Mouse (Mus musculus): Measurements from ENCODE around the gene Ticrr. TPM values are rescaled to one million over a fixed set of nuclear protein-coding genes. Genes with fewer than 3 reads are reported as not detected.

Gene Ticrr
- polyA plus RNA-seq, 1 experiment from 2014 or later, result 20.8 TPM

DNA sequence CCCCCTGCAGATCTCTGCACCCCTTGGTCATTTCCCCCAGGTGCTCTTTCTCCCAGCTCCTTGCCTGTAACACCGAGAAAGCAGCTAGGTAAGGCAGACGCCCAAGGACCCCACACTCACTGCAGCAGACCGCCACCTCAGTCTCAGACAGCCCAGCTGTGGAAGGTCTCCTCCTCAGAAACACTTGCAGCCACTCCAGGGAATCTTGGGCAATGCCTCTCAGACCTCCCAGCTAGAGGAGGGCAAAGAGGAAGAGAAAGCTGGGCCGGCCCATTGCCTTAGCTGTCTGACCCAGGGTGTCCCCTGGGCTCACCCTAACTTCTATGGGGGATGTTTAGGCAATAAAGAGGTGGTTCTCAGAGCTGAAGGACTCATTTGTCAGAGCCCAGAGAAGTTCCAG is 72.6 kb downstream of the Ticrr start, which contains the start of gene Plin1:
Gene Plin1 (minus strand): TSS at position 282 of the 400 bp plus-strand sequence.
- TF ChIP-seq CTCF (IDR thresholded peaks at IDR 0.05; ENCODE audit: low read depth), result no peak
- 48% methylated on average over 4 of the region's 4 CpGs for WGBS
- no peaks in the 10 kb centered on the region; the same call in 1 of the 2 replicates for H3K27me3 ChIP-seq (ENCODE audit: insufficient read depth, low read length)
- H3K36me3 ChIP-seq (ENCODE audit: insufficient read depth), result no peaks in the 10 kb centered on the region
- no peak for DNase-seq
- no peak within 1 kb of the TSS for H3K9ac ChIP-seq
- no peak for ATAC-seq (ENCODE audit: insufficient read depth)
- H3K4me3 ChIP-seq (ENCODE audit: low read depth, low read length), result no peak within 1 kb of the TSS
- H3K27ac ChIP-seq (ENCODE audit: low read depth), result no peak within 1 kb of the TSS
- no peaks in the 10 kb centered on the region for H3K4me1 ChIP-seq (ENCODE audit: insufficient read depth)
- no peak within 1 kb of the TSS for H3K4me2 ChIP-seq
- no peaks in the 10 kb centered on the region for H3K9me3 ChIP-seq (ENCODE audit: low read depth, low read length)

DNA sequence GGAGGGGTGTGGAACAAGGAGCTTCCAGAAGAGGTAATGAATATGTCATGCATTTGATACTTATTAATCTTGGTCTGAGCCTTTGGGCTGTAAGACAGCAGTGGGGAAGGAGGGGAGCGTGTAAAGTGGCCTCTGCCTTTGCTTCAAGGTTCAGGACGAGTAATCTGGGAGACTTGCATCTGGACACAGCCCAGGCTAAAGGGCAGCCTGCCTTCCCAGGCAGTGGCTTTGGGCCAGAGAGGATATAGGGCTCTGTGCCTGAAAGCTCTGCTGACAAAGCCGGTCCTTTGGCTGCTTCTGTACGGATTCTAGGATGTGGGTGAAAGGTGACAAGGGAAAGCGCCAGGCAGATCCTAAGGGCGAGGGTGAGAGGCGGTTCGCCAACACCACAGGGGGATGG is 74.6 kb downstream of the Ticrr start:
- no peaks in the 10 kb centered on the region; the same call in 1 of the 2 replicates for H3K27me3 ChIP-seq (ENCODE audit: insufficient read depth, low read length)
- WGBS, result 71% methylated on average over 8 of the region's 8 CpGs
- H3K4me2 ChIP-seq, result no peak overlapping the region
- no peak for ATAC-seq (ENCODE audit: insufficient read depth)
- H3K36me3 ChIP-seq (ENCODE audit: insufficient read depth), result no peaks in the 10 kb centered on the region
- no peak overlapping the region for H3K4me3 ChIP-seq (ENCODE audit: low read depth, low read length)
- H3K9me3 ChIP-seq (ENCODE audit: low read depth, low read length), result no peaks in the 10 kb centered on the region
- no peak overlapping the region for H3K9ac ChIP-seq
- H3K27ac ChIP-seq (ENCODE audit: low read depth), result no peak overlapping the region
- no peak for TF ChIP-seq CTCF (IDR thresholded peaks at IDR 0.05; ENCODE audit: low read depth)
- H3K4me1 ChIP-seq (ENCODE audit: insufficient read depth), result no peaks in the 10 kb centered on the region
- no peak for DNase-seq

DNA sequence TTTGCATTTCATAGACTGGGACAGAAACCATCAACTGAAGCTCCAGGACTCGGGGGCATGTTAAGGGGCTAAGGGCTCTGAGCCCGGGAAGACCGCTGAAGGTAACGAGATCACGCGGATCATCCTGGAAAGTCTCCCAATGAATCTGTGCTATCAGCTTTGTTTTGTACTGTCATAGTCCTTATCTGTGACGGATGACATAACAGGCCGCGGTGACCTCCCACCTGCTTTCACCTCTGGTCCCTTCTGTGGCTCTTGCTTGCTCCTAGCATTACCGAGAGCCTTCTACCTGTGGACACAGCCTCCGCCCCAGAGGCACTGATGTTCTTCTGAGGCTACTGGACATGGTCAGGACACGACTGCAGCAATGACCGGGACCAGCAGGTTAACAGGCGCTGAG is 76.5 kb downstream of the Ticrr start:
- Histone ChIP-seq H3K27me3 (ENCODE audit: insufficient read depth, low read length) (no peaks in the 10 kb centered on the region; the same call in 1 of the 2 replicates), H3K4me3 (ENCODE audit: low read depth, low read length) (no peak overlapping the region), H3K9me3 (ENCODE audit: low read depth, low read length) (no peaks in the 10 kb centered on the region), H3K4me2 (no peak overlapping the region), H3K9ac (no peak overlapping the region), H3K36me3 (ENCODE audit: insufficient read depth) (no peaks in the 10 kb centered on the region), H3K4me1 (ENCODE audit: insufficient read depth) (no peaks in the 10 kb centered on the region), H3K27ac (ENCODE audit: low read depth) (no peak overlapping the region)
- TF ChIP-seq CTCF (IDR thresholded peaks at IDR 0.05; ENCODE audit: low read depth), result no peak
- DNase-seq, result no peak
- no peak for ATAC-seq (ENCODE audit: insufficient read depth)
- 76% methylated on average over 14 of the region's 14 CpGs for WGBS

DNA sequence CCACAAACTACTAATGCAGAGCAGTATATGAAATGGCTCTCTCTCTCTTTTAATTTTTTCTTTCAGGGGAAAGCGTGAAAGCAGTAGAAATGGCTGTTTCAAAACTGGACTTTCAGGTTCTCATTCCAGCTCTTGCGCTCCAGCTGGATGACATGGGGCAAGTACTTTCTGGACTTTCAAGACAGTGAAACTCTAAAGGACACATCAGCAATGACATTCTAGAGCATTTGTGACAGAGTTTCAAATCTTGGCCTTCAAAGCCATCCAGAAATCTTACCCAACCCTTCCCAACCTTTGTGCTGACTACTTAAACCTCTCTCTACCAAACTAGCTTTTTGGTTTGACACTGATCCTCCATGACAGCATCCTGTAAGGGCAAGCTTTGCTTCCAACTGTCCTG is 78.9 kb downstream of the Ticrr start:
- WGBS, result 78% methylated on average over 2 of the region's 2 CpGs
- no peaks in the 10 kb centered on the region for H3K36me3 ChIP-seq (ENCODE audit: insufficient read depth)
- no peak overlapping the region for H3K9ac ChIP-seq
- peaks cover 3% of the 10 kb centered on the region; the same call in 1 of the 2 replicates for H3K4me1 ChIP-seq (ENCODE audit: insufficient read depth)
- no peak overlapping the region for H3K4me2 ChIP-seq
- no peaks in the 10 kb centered on the region for H3K9me3 ChIP-seq (ENCODE audit: low read depth, low read length)
- no peak for DNase-seq
- no peak for ATAC-seq (ENCODE audit: insufficient read depth)
- TF ChIP-seq CTCF (IDR thresholded peaks at IDR 0.05; ENCODE audit: low read depth), result no peak
- no peak overlapping the region for H3K4me3 ChIP-seq (ENCODE audit: low read depth, low read length)
- no peak overlapping the region for H3K27ac ChIP-seq (ENCODE audit: low read depth)
- H3K27me3 ChIP-seq (ENCODE audit: insufficient read depth, low read length), result no peaks in the 10 kb centered on the region

DNA sequence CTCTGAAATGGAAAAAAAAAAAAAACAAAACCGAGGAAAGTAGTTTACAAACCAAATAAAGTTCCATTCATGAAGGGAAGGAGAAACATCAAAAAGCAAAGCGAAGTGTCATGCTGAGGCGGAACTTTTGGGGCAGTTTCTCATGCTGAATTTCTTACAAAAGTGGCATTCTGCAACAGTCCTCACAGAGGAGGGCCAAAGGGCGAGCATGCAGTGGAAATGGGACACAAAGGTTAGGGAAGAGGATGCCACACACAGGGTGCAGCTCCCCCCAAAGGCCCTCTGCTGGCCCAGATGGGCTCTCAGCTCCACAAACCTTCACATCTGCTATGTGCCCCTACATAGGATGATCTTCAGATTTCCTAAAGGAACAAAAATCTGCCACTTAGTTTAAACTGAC is 80.3 kb downstream of the Ticrr start:
- Histone ChIP-seq H3K4me2 (no peak overlapping the region), H3K36me3 (ENCODE audit: insufficient read depth) (no peaks in the 10 kb centered on the region), H3K9ac (no peak overlapping the region), H3K27me3 (ENCODE audit: insufficient read depth, low read length) (no peaks in the 10 kb centered on the region), H3K4me1 (ENCODE audit: insufficient read depth) (peaks cover 3% of the 10 kb centered on the region; the same call in 1 of the 2 replicates), H3K4me3 (ENCODE audit: low read depth, low read length) (no peak overlapping the region), H3K9me3 (ENCODE audit: low read depth, low read length) (no peaks in the 10 kb centered on the region), H3K27ac (ENCODE audit: low read depth) (no peak overlapping the region)
- 81% methylated on average over 4 of the region's 4 CpGs for WGBS
- no peak for DNase-seq
- no peak for TF ChIP-seq CTCF (IDR thresholded peaks at IDR 0.05; ENCODE audit: low read depth)
- no peak for ATAC-seq (ENCODE audit: insufficient read depth)

DNA sequence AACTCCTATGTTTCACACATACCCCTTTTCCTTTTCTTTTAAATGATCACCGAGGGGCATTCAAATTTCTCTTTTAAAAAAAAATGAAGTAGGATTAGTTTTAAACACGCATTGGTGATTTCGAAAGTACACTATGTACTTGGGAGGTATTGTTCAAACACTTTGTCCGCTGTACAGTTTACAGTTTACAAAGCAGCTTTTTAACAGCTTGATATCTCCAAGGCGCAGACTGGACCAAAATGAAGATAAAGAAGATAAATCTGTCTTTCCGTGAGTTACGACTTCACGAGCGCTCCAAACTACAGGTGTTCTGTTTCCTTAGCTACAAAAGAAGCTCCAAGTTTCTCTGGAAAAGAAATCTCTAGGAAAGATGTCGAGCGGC is 82.3 kb downstream of the Ticrr start:
- H3K9me3 ChIP-seq (ENCODE audit: low read depth, low read length), result no peaks in the 10 kb centered on the region
- H3K4me1 ChIP-seq (ENCODE audit: insufficient read depth), result peaks cover 3% of the 10 kb centered on the region; the same call in 1 of the 2 replicates
- H3K4me2 ChIP-seq, result peak overlapping the region; percentile 99
- H3K36me3 ChIP-seq (ENCODE audit: insufficient read depth), result no peaks in the 10 kb centered on the region
- peak overlapping the region; percentile 59 for H3K9ac ChIP-seq
- ATAC-seq (ENCODE audit: insufficient read depth), result no peak
- 13% methylated on average over 11 of the region's 11 CpGs for WGBS
- peak overlapping the region; percentile 71 for H3K4me3 ChIP-seq (ENCODE audit: low read depth, low read length)
- no peak for DNase-seq
- H3K27me3 ChIP-seq (ENCODE audit: insufficient read depth, low read length), result no peaks in the 10 kb centered on the region
- no peak for TF ChIP-seq CTCF (IDR thresholded peaks at IDR 0.05; ENCODE audit: low read depth)
- H3K27ac ChIP-seq (ENCODE audit: low read depth), result no peak overlapping the region

DNA sequence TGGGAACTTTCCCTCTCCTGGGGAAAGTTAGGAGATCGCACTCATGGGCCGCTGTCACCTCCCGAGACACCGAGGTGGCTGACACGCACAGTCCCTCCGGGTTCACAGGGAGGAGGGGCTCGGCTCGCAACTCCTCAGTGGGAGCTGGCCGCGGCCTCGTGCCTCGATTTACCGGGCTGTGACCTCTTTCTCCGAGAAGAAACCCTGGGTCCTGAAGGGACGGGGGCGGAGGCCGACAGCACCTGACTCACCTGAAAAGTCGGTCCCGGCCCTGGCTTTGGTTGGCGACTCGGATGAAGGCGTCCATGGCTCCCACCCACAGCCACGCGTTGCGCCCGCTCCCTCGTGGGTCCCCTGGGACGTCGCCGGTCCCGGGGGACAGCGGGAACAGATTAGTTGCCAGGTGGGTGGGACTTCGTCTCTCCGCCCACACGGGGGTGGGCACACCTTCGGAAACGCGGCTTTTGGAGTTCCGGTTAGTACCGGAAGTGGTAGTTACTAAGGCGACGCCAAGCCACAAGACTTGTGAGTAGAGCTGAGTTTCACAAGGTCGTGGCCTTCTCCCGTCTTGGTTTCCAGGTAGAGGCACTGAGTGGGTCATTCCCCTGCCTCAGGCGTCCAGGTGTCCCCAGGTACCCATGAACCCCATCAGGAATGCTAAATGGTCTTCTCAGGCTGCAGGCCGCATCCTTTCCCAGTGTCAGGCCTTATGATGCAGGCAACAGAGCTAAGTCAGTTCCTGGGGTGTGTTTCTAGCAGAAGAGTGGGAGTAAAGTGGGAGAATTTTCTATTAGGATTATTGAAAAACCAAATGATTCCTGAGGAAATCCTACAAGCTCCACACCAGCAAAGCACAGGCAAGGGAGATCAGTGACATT is 82.9 kb downstream of the Ticrr start, which contains the start of the genes Pex11a and Wdr93:
Gene Pex11a (minus strand): TSS at position 473 of the 878 bp plus-strand sequence.
Gene Wdr93 (plus strand): TSS at position 505 of the 878 bp plus-strand sequence.
- Histone ChIP-seq H3K27me3 (ENCODE audit: insufficient read depth, low read length) (no peaks in the 10 kb centered on the region), H3K4me2 (peak within 1 kb of the TSS; percentile 99), H3K27ac (ENCODE audit: low read depth) (no peak within 1 kb of the TSS), H3K9ac (peak within 1 kb of the TSS; percentile 59), H3K4me1 (ENCODE audit: insufficient read depth) (peaks cover 3% of the 10 kb centered on the region; the same call in 1 of the 2 replicates), H3K36me3 (ENCODE audit: insufficient read depth) (no peaks in the 10 kb centered on the region), H3K4me3 (ENCODE audit: low read depth, low read length) (peak within 1 kb of the TSS; percentile 71), H3K9me3 (ENCODE audit: low read depth, low read length) (no peaks in the 10 kb centered on the region)
- DNase-seq (peak; percentile 94), ATAC-seq (ENCODE audit: insufficient read depth) (peak; percentile 92)
- peak; percentile 19; the same call in 1 of the 2 replicates for TF ChIP-seq CTCF (IDR thresholded peaks at IDR 0.05; ENCODE audit: low read depth)
- 2% methylated on average over 46 of the region's 46 CpGs for WGBS

Measured in lung, embryonic 14.5 days (tissue).